Mouse (Mus musculus): ENCODE measurements around the gene Mbtps1. TPM values are rescaled to one million over a fixed set of nuclear protein-coding genes. Genes with fewer than 3 reads are reported as not detected.

Gene Mbtps1
- polyA plus RNA-seq, 1 experiment from 2014 or later: 24.7 TPM

DNA sequence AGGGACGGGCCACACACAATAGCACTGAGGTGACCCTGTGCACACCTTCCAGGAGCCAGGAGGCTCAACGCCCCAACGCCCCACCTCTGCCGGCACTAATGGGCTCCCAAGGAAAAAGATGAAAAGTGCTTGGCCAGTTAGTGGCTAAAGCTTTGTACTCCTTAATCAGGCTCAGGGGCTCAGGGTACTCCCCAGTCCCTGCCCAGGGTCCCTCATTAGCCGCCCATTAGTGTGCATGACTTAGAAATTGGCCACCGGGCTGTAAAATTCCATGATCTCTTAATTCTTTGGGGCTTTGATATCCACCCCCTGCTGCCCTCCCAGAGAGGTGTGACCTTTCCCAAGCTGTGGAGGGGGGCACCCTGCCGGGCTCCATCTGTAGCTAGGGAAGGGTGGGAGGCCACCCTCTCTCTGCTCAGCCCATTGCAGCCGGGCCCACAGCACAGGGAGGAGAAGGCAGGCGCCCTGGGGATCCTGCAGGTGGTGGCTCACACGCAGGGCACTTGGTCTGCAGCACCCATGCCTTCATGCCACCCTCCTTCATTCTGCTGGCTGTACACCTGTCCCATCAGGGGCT is 55.3 kb downstream of the Mbtps1 start:
- WGBS (ENCODE audit: insufficient replicate concordance): 51% methylated on average over 10 of the region's 10 CpGs
- H3K27ac ChIP-seq (replicated peaks): no peak overlapping the region
- H3K27me3 ChIP-seq: peaks cover 15% of the 10 kb centered on the region; the same call in 1 of the 2 replicates
- H3K4me2 ChIP-seq: no peak overlapping the region
- peaks cover 13% of the 10 kb centered on the region for H3K36me3 ChIP-seq (replicated peaks)
- ATAC-seq (ENCODE audit: insufficient read depth): 0 out of 2 replicates have a peak, but pooled peaks have one; percentile 7
- no peaks in the 10 kb centered on the region for H3K4me1 ChIP-seq (replicated peaks)
- no peaks in the 10 kb centered on the region for H3K9me3 ChIP-seq (replicated peaks)
- H3K4me3 ChIP-seq (replicated peaks): no peak overlapping the region
- H3K9ac ChIP-seq: no peak overlapping the region

DNA sequence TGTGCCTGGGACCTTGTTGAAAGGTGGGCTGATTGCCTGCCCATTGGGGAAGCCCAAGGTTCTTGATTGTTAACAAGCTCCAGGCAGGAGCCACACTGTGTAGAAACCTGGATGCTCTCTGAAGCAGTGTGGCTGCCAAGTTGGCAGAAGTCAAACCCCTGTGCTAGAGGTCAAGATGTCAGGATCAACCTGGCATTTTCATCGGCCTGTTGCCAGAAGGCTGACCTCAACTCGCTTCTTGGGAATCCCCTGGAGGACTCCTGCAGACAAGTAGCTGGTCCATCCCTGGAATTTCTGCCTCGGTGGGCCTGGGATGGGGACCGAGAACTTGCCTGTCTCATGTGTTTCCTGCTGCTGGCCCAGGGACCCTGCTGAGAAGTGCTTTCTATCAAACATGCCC is 56.4 kb downstream of the Mbtps1 start:
- peaks cover 15% of the 10 kb centered on the region; the same call in 1 of the 2 replicates for H3K27me3 ChIP-seq
- no peaks in the 10 kb centered on the region for H3K9me3 ChIP-seq (replicated peaks)
- peaks cover 1% of the 10 kb centered on the region; the same call in 1 of the 2 replicates for H3K36me3 ChIP-seq (replicated peaks)
- H3K4me2 ChIP-seq: no peak overlapping the region
- no peak overlapping the region for H3K4me3 ChIP-seq (replicated peaks)
- no peak for ATAC-seq (ENCODE audit: insufficient read depth)
- 36% methylated on average over 4 of the region's 4 CpGs for WGBS (ENCODE audit: insufficient replicate concordance)
- no peaks in the 10 kb centered on the region for H3K4me1 ChIP-seq (replicated peaks)
- no peak overlapping the region for H3K9ac ChIP-seq
- no peak overlapping the region for H3K27ac ChIP-seq (replicated peaks)

DNA sequence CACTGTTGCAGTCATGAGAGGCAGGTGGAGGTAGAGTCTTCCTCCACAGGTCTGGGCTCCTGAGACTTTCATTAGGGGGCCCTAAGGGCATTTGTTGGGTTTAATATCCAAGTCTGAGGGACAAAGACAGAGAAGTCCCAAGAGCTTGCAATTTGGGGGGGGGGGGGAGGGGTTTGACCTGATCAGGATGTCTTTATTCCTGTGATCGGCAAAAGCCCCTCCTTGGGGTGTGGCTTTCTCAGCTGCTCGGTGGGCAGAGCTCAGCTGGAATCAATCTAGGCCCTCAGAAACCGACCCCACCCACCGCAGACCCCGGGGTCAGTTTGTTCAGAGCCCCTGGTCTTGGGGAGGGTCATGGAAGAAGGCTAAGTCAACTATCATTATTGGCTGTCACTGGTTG is 56.9 kb downstream of the Mbtps1 start, which contains the start of gene Slc38a8:
Slc38a8 (minus strand) TSS at position 101 of the 400 bp plus-strand sequence.
- 44% methylated on average over 5 of the region's 5 CpGs for WGBS (ENCODE audit: insufficient replicate concordance)
- Histone ChIP-seq H3K9me3 (replicated peaks) (no peaks in the 10 kb centered on the region), H3K27ac (replicated peaks) (no peak within 1 kb of the TSS), H3K36me3 (replicated peaks) (no peaks in the 10 kb centered on the region), H3K27me3 (peaks cover 18% of the 10 kb centered on the region; the same call in 1 of the 2 replicates), H3K4me1 (replicated peaks) (no peaks in the 10 kb centered on the region), H3K9ac (no peak within 1 kb of the TSS), H3K4me3 (replicated peaks) (no peak within 1 kb of the TSS), H3K4me2 (no peak within 1 kb of the TSS)
- no peak for ATAC-seq (ENCODE audit: insufficient read depth)

- WGBS (ENCODE audit: insufficient replicate concordance): 75% methylated on average over 2 of the region's 2 CpGs
- no peaks in the 10 kb centered on the region for H3K4me1 ChIP-seq (replicated peaks)
- no peaks in the 10 kb centered on the region for H3K9me3 ChIP-seq (replicated peaks)
- no peak for ATAC-seq (ENCODE audit: insufficient read depth)
- H3K36me3 ChIP-seq (replicated peaks): no peaks in the 10 kb centered on the region
- no peak overlapping the region for H3K4me2 ChIP-seq
- no peak overlapping the region for H3K9ac ChIP-seq
- H3K27me3 ChIP-seq: peaks cover 19% of the 10 kb centered on the region; the same call in 1 of the 2 replicates
- H3K4me3 ChIP-seq (replicated peaks): no peak overlapping the region
- H3K27ac ChIP-seq (replicated peaks): no peak overlapping the region
Measured at GRCm38 (mm10) chr8:119499836-119500235, 58.7 kb downstream of the Mbtps1 start.

- Histone ChIP-seq H3K36me3 (replicated peaks) (no peaks in the 10 kb centered on the region), H3K27ac (replicated peaks) (no peak overlapping the region), H3K4me3 (replicated peaks) (no peak overlapping the region), H3K27me3 (peaks cover 21% of the 10 kb centered on the region), H3K4me2 (no peak overlapping the region), H3K9me3 (replicated peaks) (no peaks in the 10 kb centered on the region), H3K9ac (no peak overlapping the region), H3K4me1 (replicated peaks) (no peaks in the 10 kb centered on the region)
- WGBS (ENCODE audit: insufficient replicate concordance): 14% methylated on average over 6 of the region's 6 CpGs
- no peak for ATAC-seq (ENCODE audit: insufficient read depth)
Measured at GRCm38 (mm10) chr8:119496848-119497247, 61.7 kb downstream of the Mbtps1 start.

- ATAC-seq (ENCODE audit: insufficient read depth): no peak
- 64% methylated on average over 7 of the region's 7 CpGs for WGBS (ENCODE audit: insufficient replicate concordance)
Measured at GRCm38 (mm10) chr8:119487093-119487492, 71.4 kb downstream of the Mbtps1 start.

GRCm38 (mm10) chr8:119484145-119484896 is 74.2 kb downstream of the Mbtps1 start:
- no peak for ATAC-seq (ENCODE audit: insufficient read depth)
- H3K4me3 ChIP-seq (replicated peaks): no peak overlapping the region
- 73% methylated on average over 11 of the region's 11 CpGs for WGBS (ENCODE audit: insufficient replicate concordance)

More at GRCm38 (mm10) chr8:119487093-119487492, 71.4 kb downstream of the Mbtps1 start:
- no peaks in the 10 kb centered on the region for H3K9me3 ChIP-seq (replicated peaks)
- peaks cover 16% of the 10 kb centered on the region for H3K27me3 ChIP-seq
- no peaks in the 10 kb centered on the region for H3K36me3 ChIP-seq (replicated peaks)
- H3K4me2 ChIP-seq: no peak overlapping the region
- peaks cover 7% of the 10 kb centered on the region; the same call in 1 of the 2 replicates for H3K4me1 ChIP-seq (replicated peaks)
- no peak overlapping the region for H3K9ac ChIP-seq
- H3K4me3 ChIP-seq (replicated peaks): no peak overlapping the region
- H3K27ac ChIP-seq (replicated peaks): no peak overlapping the region

GRCm38 (mm10) chr8:119478684-119479083 is 79.9 kb downstream of the Mbtps1 start:
- 19% methylated on average over 5 of the region's 5 CpGs for WGBS (ENCODE audit: insufficient replicate concordance)
- no peaks in the 10 kb centered on the region for H3K9me3 ChIP-seq (replicated peaks)
- H3K4me1 ChIP-seq (replicated peaks): no peaks in the 10 kb centered on the region
- no peak overlapping the region for H3K4me3 ChIP-seq (replicated peaks)
- H3K27me3 ChIP-seq: no peaks in the 10 kb centered on the region
- no peaks in the 10 kb centered on the region for H3K36me3 ChIP-seq (replicated peaks)
- no peak overlapping the region for H3K27ac ChIP-seq (replicated peaks)
- no peak overlapping the region for H3K9ac ChIP-seq
- H3K4me2 ChIP-seq: no peak overlapping the region
- no peak for ATAC-seq (ENCODE audit: insufficient read depth)

More at GRCm38 (mm10) chr8:119484145-119484896, 74.2 kb downstream of the Mbtps1 start:
- Histone ChIP-seq H3K4me2 (no peak overlapping the region), H3K9me3 (replicated peaks) (no peaks in the 10 kb centered on the region), H3K4me1 (replicated peaks) (0 out of 2 replicates have a peak, but pooled peaks cover 7% of the 10 kb centered on the region), H3K36me3 (replicated peaks) (no peaks in the 10 kb centered on the region), H3K9ac (no peak overlapping the region), H3K27me3 (no peaks in the 10 kb centered on the region), H3K27ac (replicated peaks) (no peak overlapping the region)

GRCm38 (mm10) chr8:119468091-119468490 is 90.4 kb downstream of the Mbtps1 start:
- Histone ChIP-seq H3K4me1 (replicated peaks) (no peaks in the 10 kb centered on the region), H3K9me3 (replicated peaks) (no peaks in the 10 kb centered on the region), H3K36me3 (replicated peaks) (no peaks in the 10 kb centered on the region), H3K4me2 (no peak overlapping the region), H3K4me3 (replicated peaks) (no peak overlapping the region), H3K9ac (no peak overlapping the region), H3K27me3 (peaks cover 46% of the 10 kb centered on the region), H3K27ac (replicated peaks) (no peak overlapping the region)
- 58% methylated on average over 8 of the region's 8 CpGs for WGBS (ENCODE audit: insufficient replicate concordance)
- no peak for ATAC-seq (ENCODE audit: insufficient read depth)

- no peaks in the 10 kb centered on the region for H3K9me3 ChIP-seq (replicated peaks)
- no peak overlapping the region for H3K27ac ChIP-seq (replicated peaks)
- peaks cover 49% of the 10 kb centered on the region for H3K27me3 ChIP-seq
- H3K4me3 ChIP-seq (replicated peaks): no peak overlapping the region
- WGBS (ENCODE audit: insufficient replicate concordance): 60% methylated on average over 10 of the region's 10 CpGs
- no peak for ATAC-seq (ENCODE audit: insufficient read depth)
- no peak overlapping the region for H3K9ac ChIP-seq
- H3K4me2 ChIP-seq: no peak overlapping the region
- no peaks in the 10 kb centered on the region for H3K36me3 ChIP-seq (replicated peaks)
- H3K4me1 ChIP-seq (replicated peaks): no peaks in the 10 kb centered on the region
Measured at GRCm38 (mm10) chr8:119466794-119467193, 91.7 kb downstream of the Mbtps1 start.

DNA sequence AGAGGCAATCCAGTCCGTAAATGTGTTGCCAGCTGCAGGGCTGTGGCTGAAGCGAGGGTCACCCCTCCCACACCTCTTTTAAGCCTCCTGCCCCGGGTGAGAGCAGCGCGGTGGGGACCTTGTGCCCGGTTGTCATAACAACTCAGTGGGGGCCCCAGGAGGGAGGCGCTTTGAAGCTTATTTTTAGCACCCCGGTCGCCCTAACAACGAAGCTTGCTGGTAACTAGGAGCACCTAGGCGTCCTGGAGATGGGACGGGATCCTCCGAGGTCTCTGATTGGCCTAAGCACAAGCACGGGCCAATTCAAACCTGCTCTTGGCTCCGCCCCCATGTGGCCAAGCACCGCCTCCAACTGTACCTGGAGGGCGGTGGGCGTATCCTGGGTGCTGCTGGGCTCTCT is 92.4 kb downstream of the Mbtps1 start:
- Histone ChIP-seq H3K4me2 (no peak overlapping the region), H3K27me3 (peaks cover 49% of the 10 kb centered on the region), H3K27ac (replicated peaks) (no peak overlapping the region), H3K9me3 (replicated peaks) (no peaks in the 10 kb centered on the region), H3K4me1 (replicated peaks) (no peaks in the 10 kb centered on the region), H3K4me3 (replicated peaks) (no peak overlapping the region), H3K9ac (no peak overlapping the region), H3K36me3 (replicated peaks) (no peaks in the 10 kb centered on the region)
- WGBS (ENCODE audit: insufficient replicate concordance): 6% methylated on average over 18 of the region's 18 CpGs
- ATAC-seq (ENCODE audit: insufficient read depth): no peak

Data from liver, embryonic 15.5 days (tissue).